8 mouse cellular contexts compared by ENCODE assay signal in the genomic region with DNA sequence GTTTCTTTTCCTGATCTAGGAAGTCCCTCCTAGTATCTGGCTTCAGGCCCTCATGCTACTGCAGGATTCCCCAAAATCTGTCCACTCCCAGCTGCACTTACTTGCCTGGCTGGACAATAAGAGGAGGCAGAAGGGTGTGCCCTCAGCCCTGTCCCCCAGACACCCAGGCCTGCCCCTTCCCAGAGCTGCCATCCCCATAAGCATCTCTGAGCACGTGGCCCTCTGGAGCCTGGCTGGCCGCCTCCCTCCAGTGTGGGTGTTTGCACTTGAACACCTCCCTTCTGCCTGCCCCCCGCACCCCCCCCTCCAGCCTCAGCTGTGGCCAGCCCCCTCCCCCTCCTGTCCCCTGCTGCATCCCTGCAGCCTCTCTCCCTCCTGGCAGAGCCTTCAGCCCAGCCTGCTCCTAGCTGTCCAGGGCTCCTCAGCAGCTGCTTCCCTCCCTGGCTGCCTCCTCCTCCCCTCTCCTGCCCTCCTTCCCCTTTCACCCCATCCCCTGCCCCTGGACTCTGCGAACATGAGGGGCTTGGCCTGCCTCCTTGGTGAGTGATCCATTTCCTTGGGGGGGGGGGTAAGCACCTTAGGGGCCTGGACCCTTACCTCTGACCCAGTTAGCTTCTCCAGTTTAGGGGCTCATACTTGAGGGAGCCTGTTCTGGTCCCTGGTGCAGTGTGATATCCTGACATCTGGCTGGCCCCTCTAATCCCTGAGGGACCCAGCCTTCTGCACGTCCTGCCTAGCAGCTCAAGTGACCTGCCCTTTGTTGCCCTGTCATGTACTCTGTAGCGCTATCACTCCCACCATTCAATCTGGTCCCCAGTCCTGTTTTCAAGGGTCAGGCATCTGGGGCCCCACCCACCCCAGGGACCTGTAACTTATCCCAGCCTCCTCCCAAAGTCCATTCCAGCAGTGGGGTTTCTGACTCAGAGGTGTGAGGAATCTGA. TPM values are rescaled to one million over a fixed set of nuclear protein-coding genes. Genes with fewer than 3 reads are reported as not detected.
DNase-seq lines count a peak whose midpoint lies in the region; ATAC-seq lines count a peak whose summit lies in the region.

A gene (plus strand): TSS at position 345 of the 941 bp plus-strand sequence.

- H3K36me3 ChIP-seq in embryonic facial prominence, embryonic 15.5 days: peaks cover 5% of the 10 kb centered on the region
- peaks cover 5% of the 10 kb centered on the region for H3K36me3 ChIP-seq in heart, embryonic 13.5 days
- H3K36me3 ChIP-seq in limb, embryonic 15.5 days: peaks cover 10% of the 10 kb centered on the region
- peaks cover 5% of the 10 kb centered on the region for H3K36me3 ChIP-seq in neural tube, embryonic 15.5 days

- H3K27me3 ChIP-seq in embryonic facial prominence, embryonic 15.5 days: no peaks in the 10 kb centered on the region
- H3K27me3 ChIP-seq in heart, embryonic 13.5 days (replicated peaks): peaks cover 4% of the 10 kb centered on the region; the same call in 1 of the 2 replicates
- H3K27me3 ChIP-seq in limb, embryonic 15.5 days: no peaks in the 10 kb centered on the region
- H3K27me3 ChIP-seq in neural tube, embryonic 15.5 days (replicated peaks): no peaks in the 10 kb centered on the region

- peak; percentile 81 for DNase-seq in left cerebral cortex, postnatal 4 days
- DNase-seq in left cerebral cortex, adult 18-20 months (ENCODE audit: low spot score in 2 of 2): no peak
- DNase-seq in right cerebral cortex, postnatal 25 days: no peak
- no peak for DNase-seq in ovary, postnatal 10 days (ENCODE audit: low spot score)

- peak within 1 kb of the TSS; percentile 59; the same call in 1 of the 2 replicates for H3K4me2 ChIP-seq in embryonic facial prominence, embryonic 15.5 days (replicated peaks)
- peak within 1 kb of the TSS; percentile 88 for H3K4me2 ChIP-seq in heart, embryonic 13.5 days
- peak within 1 kb of the TSS; percentile 66 for H3K4me2 ChIP-seq in limb, embryonic 15.5 days
- H3K4me2 ChIP-seq in neural tube, embryonic 15.5 days: peak within 1 kb of the TSS; percentile 95

- H3K4me1 ChIP-seq in embryonic facial prominence, embryonic 15.5 days: peaks cover 51% of the 10 kb centered on the region
- H3K4me1 ChIP-seq in heart, embryonic 13.5 days: peaks cover 64% of the 10 kb centered on the region
- peaks cover 67% of the 10 kb centered on the region for H3K4me1 ChIP-seq in limb, embryonic 15.5 days
- H3K4me1 ChIP-seq in neural tube, embryonic 15.5 days: peaks cover 55% of the 10 kb centered on the region

- H3K4me3 ChIP-seq in embryonic facial prominence, embryonic 15.5 days (replicated peaks): peak within 1 kb of the TSS; percentile 4; the same call in 1 of the 2 replicates
- H3K4me3 ChIP-seq in heart, embryonic 13.5 days: no peak within 1 kb of the TSS
- H3K4me3 ChIP-seq in limb, embryonic 15.5 days: peak within 1 kb of the TSS; percentile 12
- H3K4me3 ChIP-seq in neural tube, embryonic 15.5 days (replicated peaks): no peak within 1 kb of the TSS

- peak within 1 kb of the TSS; percentile 91 for H3K27ac ChIP-seq in embryonic facial prominence, embryonic 15.5 days (replicated peaks)
- H3K27ac ChIP-seq in heart, embryonic 13.5 days (replicated peaks): peak within 1 kb of the TSS; percentile 88
- H3K27ac ChIP-seq in limb, embryonic 15.5 days: peak within 1 kb of the TSS; percentile 91
- peak within 1 kb of the TSS; percentile 99 for H3K27ac ChIP-seq in neural tube, embryonic 15.5 days (replicated peaks)

- no peaks in the 10 kb centered on the region for H3K9me3 ChIP-seq in embryonic facial prominence, embryonic 15.5 days (replicated peaks)
- no peaks in the 10 kb centered on the region for H3K9me3 ChIP-seq in heart, embryonic 13.5 days
- no peaks in the 10 kb centered on the region for H3K9me3 ChIP-seq in limb, embryonic 15.5 days
- H3K9me3 ChIP-seq in neural tube, embryonic 15.5 days (replicated peaks): no peaks in the 10 kb centered on the region

- peak; percentile 47 for ATAC-seq in embryonic facial prominence, embryonic 15.5 days (ENCODE audit: insufficient number of reproducible peaks, low FRiP score, low TSS enrichment, low read depth)
- ATAC-seq in heart, embryonic 13.5 days (ENCODE audit: extremely low read depth, insufficient number of reproducible peaks, low FRiP score, low TSS enrichment): peak; percentile 4; the same call in 1 of the 2 replicates
- peak; percentile 68 for ATAC-seq in limb, embryonic 15.5 days (ENCODE audit: insufficient number of reproducible peaks, low FRiP score, low TSS enrichment, low read depth)
- ATAC-seq in neural tube, embryonic 15.5 days (ENCODE audit: low FRiP score): no peak

- H3K9ac ChIP-seq in embryonic facial prominence, embryonic 15.5 days: no peak within 1 kb of the TSS
- H3K9ac ChIP-seq in heart, embryonic 13.5 days: peak within 1 kb of the TSS; percentile 80; the same call in 1 of the 2 replicates
- H3K9ac ChIP-seq in limb, embryonic 15.5 days: peak within 1 kb of the TSS; percentile 17; the same call in 1 of the 2 replicates
- peak within 1 kb of the TSS; percentile 28; the same call in 1 of the 2 replicates for H3K9ac ChIP-seq in neural tube, embryonic 15.5 days (replicated peaks)

- WGBS in embryonic facial prominence, embryonic 15.5 days: 10% methylated on average over 6 of the region's 6 CpGs
- WGBS in heart, embryonic 13.5 days: 10% methylated on average over 6 of the region's 6 CpGs
- WGBS in limb, embryonic 15.5 days: 14% methylated on average over 6 of the region's 6 CpGs
- 6% methylated on average over 6 of the region's 6 CpGs for WGBS in neural tube, embryonic 15.5 days

- intact Hi-C loops in left cerebral cortex, postnatal 4 days (cut with DNase I): no loop called here

RNA-seq across cellular contexts. Expression of the gene that starts here (rescaled TPM):
- 1 to 10 TPM; 3.1 to 3.6 TPM for total RNA-seq in left cerebral cortex, postnatal 4 days (2021)
- total RNA-seq in left cerebral cortex, adult 18-20 months (2021): 1 to 10 TPM; 2.6 to 3.3 TPM
- 4.7 and 5.5 TPM in 2 replicates for polyA plus RNA-seq in embryonic facial prominence, embryonic 15.5 days (2015; fragmentation: Nextera tagmentation; extraction: Ambion mirVana)
- 1.5 and 2.0 TPM in 2 replicates for polyA plus RNA-seq in heart, embryonic 13.5 days (2015; fragmentation: Nextera tagmentation; extraction: Ambion mirVana)
- 15.6 and 21.9 TPM in 2 replicates for polyA plus RNA-seq in limb, embryonic 15.5 days (2015; fragmentation: Nextera tagmentation; extraction: Ambion mirVana)
- polyA plus RNA-seq in neural tube, embryonic 15.5 days (2015; fragmentation: Nextera tagmentation; extraction: Ambion mirVana): 1.00 and 1.8 TPM in 2 replicates

Comparison
In these comparisons a context has a peak if more than half of its experiments do, and no peak if none do; other contexts are left out.
1. H3K4me3 ChIP-seq: peak in embryonic facial prominence, embryonic 15.5 days (single experiment) and limb, embryonic 15.5 days (single experiment); none in heart, embryonic 13.5 days (single experiment) and neural tube, embryonic 15.5 days (single experiment).
2. Peak in every context shown above with its lines, with median percentiles within 50 percentile points of each other: H3K27ac ChIP-seq and H3K4me2 ChIP-seq.